In genomic region chr2:166080967-166081750, GRCm38 (mm10) we compare ENCODE assay signal across 7 mouse cellular contexts.
A peak's percentile ranks its signal among the peaks of the same experiment; 100 is the strongest.
DNase-seq lines count a peak whose midpoint lies in the region; ATAC-seq and TF ChIP-seq lines count a peak whose summit lies in the region.

No protein-coding gene starts in this region.

- ATAC-seq in embryonic facial prominence, embryonic 15.5 days (ENCODE audit: insufficient number of reproducible peaks, low FRiP score, low TSS enrichment, low read depth): no peak
- ATAC-seq in intestine, embryonic 16.5 days: no peak
- ATAC-seq in liver, postnatal 0 days: no peak
- no peak for ATAC-seq in forebrain, embryonic 16.5 days

- 84% methylated on average over 21 of the region's 21 CpGs for WGBS in embryonic facial prominence, embryonic 15.5 days
- 79% methylated on average over 21 of the region's 21 CpGs for WGBS in intestine, embryonic 16.5 days
- WGBS in liver, postnatal 0 days (ENCODE audit: insufficient replicate concordance): 74% methylated on average over 21 of the region's 21 CpGs
- WGBS in forebrain, embryonic 16.5 days: 84% methylated on average over 21 of the region's 21 CpGs

- peaks cover 35% of the 10 kb centered on the region for H3K36me3 ChIP-seq in embryonic facial prominence, embryonic 15.5 days
- H3K36me3 ChIP-seq in intestine, embryonic 16.5 days (ENCODE audit: control insufficient read depth, insufficient read depth, low read length): peaks cover 6% of the 10 kb centered on the region
- H3K36me3 ChIP-seq in liver, postnatal 0 days (replicated peaks; ENCODE audit: insufficient read depth, low read length): no peaks in the 10 kb centered on the region
- H3K36me3 ChIP-seq in forebrain, embryonic 16.5 days (ENCODE audit: control insufficient read depth, insufficient read depth): no peaks in the 10 kb centered on the region

- H3K4me1 ChIP-seq in embryonic facial prominence, embryonic 15.5 days: peaks cover 21% of the 10 kb centered on the region
- peaks cover 19% of the 10 kb centered on the region for H3K4me1 ChIP-seq in intestine, embryonic 16.5 days (ENCODE audit: control insufficient read depth, insufficient read depth, low read length)
- peaks cover 11% of the 10 kb centered on the region; the same call in 1 of the 2 replicates for H3K4me1 ChIP-seq in liver, postnatal 0 days (ENCODE audit: insufficient read depth)
- no peaks in the 10 kb centered on the region for H3K4me1 ChIP-seq in forebrain, embryonic 16.5 days (replicated peaks; ENCODE audit: control insufficient read depth, insufficient read depth, low read length)

- H3K9me3 ChIP-seq in embryonic facial prominence, embryonic 15.5 days (replicated peaks): no peaks in the 10 kb centered on the region
- no peaks in the 10 kb centered on the region for H3K9me3 ChIP-seq in intestine, embryonic 16.5 days (ENCODE audit: control insufficient read depth, low read length)
- no peaks in the 10 kb centered on the region for H3K9me3 ChIP-seq in liver, postnatal 0 days (ENCODE audit: low read length)
- H3K9me3 ChIP-seq in forebrain, embryonic 16.5 days (ENCODE audit: control insufficient read depth, low read length): no peaks in the 10 kb centered on the region

- no peak for TF ChIP-seq EP300 in liver, postnatal 0 days (IDR thresholded peaks at IDR 0.05; ENCODE audit: low read depth)

- no peak overlapping the region for H3K4me2 ChIP-seq in embryonic facial prominence, embryonic 15.5 days (replicated peaks)
- H3K4me2 ChIP-seq in intestine, embryonic 16.5 days (ENCODE audit: low read depth, low read length): 0 out of 2 replicates have a peak overlapping the region, but pooled peaks have one; percentile 14
- H3K4me2 ChIP-seq in liver, postnatal 0 days (ENCODE audit: low read depth, low read length): peak overlapping the region; percentile 58
- H3K4me2 ChIP-seq in forebrain, embryonic 16.5 days (ENCODE audit: low read length): no peak overlapping the region

- H3K4me3 ChIP-seq in embryonic facial prominence, embryonic 15.5 days (replicated peaks): no peak overlapping the region
- H3K4me3 ChIP-seq in intestine, embryonic 16.5 days (ENCODE audit: low read length): no peak overlapping the region
- 0 out of 2 replicates have a peak overlapping the region, but pooled peaks have one; percentile 10 for H3K4me3 ChIP-seq in liver, postnatal 0 days (ENCODE audit: low read depth, low read length)
- no peak overlapping the region for H3K4me3 ChIP-seq in forebrain, embryonic 16.5 days (replicated peaks; ENCODE audit: low read length)

- peak overlapping the region; percentile 55; the same call in 1 of the 2 replicates for H3K27ac ChIP-seq in embryonic facial prominence, embryonic 15.5 days (replicated peaks)
- no peak overlapping the region for H3K27ac ChIP-seq in intestine, embryonic 16.5 days (ENCODE audit: low read length)
- H3K27ac ChIP-seq in liver, postnatal 0 days (ENCODE audit: low read depth): 0 out of 2 replicates have a peak overlapping the region, but pooled peaks have one; percentile 55
- H3K27ac ChIP-seq in forebrain, embryonic 16.5 days (ENCODE audit: low read length): no peak overlapping the region

- intact Hi-C loops in left cerebral cortex, postnatal 25 days (cut with DNase I): loop anchor here (10.0 kb wide), 1 partner anchor 704 kb away; no protein-coding TSS in a partner anchor

- H3K27me3 ChIP-seq in embryonic facial prominence, embryonic 15.5 days: no peaks in the 10 kb centered on the region
- no peaks in the 10 kb centered on the region for H3K27me3 ChIP-seq in intestine, embryonic 16.5 days (replicated peaks; ENCODE audit: control insufficient read depth, insufficient read depth, low read length)
- H3K27me3 ChIP-seq in liver, postnatal 0 days (ENCODE audit: insufficient read depth, low read length): no peaks in the 10 kb centered on the region
- no peaks in the 10 kb centered on the region for H3K27me3 ChIP-seq in forebrain, embryonic 16.5 days (replicated peaks; ENCODE audit: control insufficient read depth, insufficient read depth, low read length)

- DNase-seq in NIH3T3 (ENCODE audit: low read depth): peak; percentile 48
- peak; percentile 46 for DNase-seq in liver, postnatal 0 days
- DNase-seq in left cerebral cortex, postnatal 25 days (ENCODE audit: low spot score in 2 of 2): no peak
- no peak for DNase-seq in cerebellum, postnatal 25 days

- no peak for TF ChIP-seq CTCF in liver, postnatal 0 days (IDR thresholded peaks at IDR 0.05; ENCODE audit: low read depth)

- no peak overlapping the region for H3K9ac ChIP-seq in embryonic facial prominence, embryonic 15.5 days
- peak overlapping the region; percentile 20; the same call in 1 of the 2 replicates for H3K9ac ChIP-seq in intestine, embryonic 16.5 days (ENCODE audit: low read depth, low read length)
- no peak overlapping the region; the same call in 1 of the 2 replicates for H3K9ac ChIP-seq in liver, postnatal 0 days (replicated peaks)
- no peak overlapping the region for H3K9ac ChIP-seq in forebrain, embryonic 16.5 days (replicated peaks; ENCODE audit: low read depth, low read length)

Comparison
In these comparisons a context has a peak if more than half of its experiments do, and no peak if none do; other contexts are left out.
1. DNase-seq: peak in NIH3T3 (single experiment) and liver, postnatal 0 days (single experiment); none in left cerebral cortex, postnatal 25 days (0 of 2) and cerebellum, postnatal 25 days (0 of 2).
2. H3K27ac ChIP-seq: peak in embryonic facial prominence, embryonic 15.5 days (single experiment) and liver, postnatal 0 days (single experiment); none in intestine, embryonic 16.5 days (single experiment) and forebrain, embryonic 16.5 days (single experiment).
3. H3K4me2 ChIP-seq: peak in intestine, embryonic 16.5 days (single experiment) and liver, postnatal 0 days (single experiment); none in embryonic facial prominence, embryonic 15.5 days (single experiment) and forebrain, embryonic 16.5 days (single experiment).